ENCODE assay signal across 14 mouse cellular contexts in the genomic region with DNA sequence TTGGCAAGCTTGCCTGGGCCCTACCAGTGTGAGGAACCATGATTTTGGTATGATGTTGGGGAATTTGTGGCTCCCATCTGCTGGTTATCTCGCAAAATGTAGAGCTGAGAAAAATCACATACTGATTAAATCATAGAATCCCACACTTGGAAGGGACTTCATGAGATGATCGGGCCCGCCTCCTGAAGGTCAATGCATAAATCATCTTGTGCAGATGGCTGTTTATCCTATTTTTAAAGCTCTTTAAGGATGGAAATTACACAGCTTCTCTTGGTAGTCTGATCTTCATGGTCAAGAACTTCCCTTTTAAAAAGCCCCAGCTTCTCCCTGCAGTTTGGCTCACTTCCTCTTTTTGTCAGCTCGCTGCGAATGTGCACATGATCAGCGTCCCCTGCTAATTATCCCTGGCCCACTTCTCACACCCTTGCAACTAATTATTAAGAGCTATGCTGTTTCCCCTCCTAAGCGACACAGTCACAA. TPM values are rescaled to one million over a fixed set of nuclear protein-coding genes. Genes with fewer than 3 reads are reported as not detected.
DNase-seq lines count a peak whose midpoint lies in the region; ATAC-seq and TF ChIP-seq lines count a peak whose summit lies in the region.
"Had no signal": no experiment of that assay in that cellular context is flagged by ENCODE, and none has a peak within 500 bp of the region (broad histone marks: within the 10 kb centered on the region; RNA-seq: fewer than 3 reads in every experiment).

No protein-coding gene starts in this region.

- no peak overlapping the region for H3K4me3 ChIP-seq in liver, adult 2 months (ENCODE audit: insufficient read depth, low read depth, low read length)
- H3K4me3 ChIP-seq in liver, embryonic 12.5 days, result no peak overlapping the region
- H3K4me3 ChIP-seq: layer of hippocampus, adult 2 months; stomach, embryonic 15.5 days had no signal

- no peak for ATAC-seq in liver, embryonic 12.5 days
- peak; percentile 93 for ATAC-seq in common myeloid progenitor, adult 5-6 weeks (replicated peaks; ENCODE audit: low read depth, poor library complexity, severe bottlenecking)
- peak; percentile 82 for ATAC-seq in monocyte, adult 5-6 weeks (replicated peaks; ENCODE audit: insufficient number of reproducible peaks, low FRiP score, low TSS enrichment, poor library complexity, severe bottlenecking)

- H3K79me2 ChIP-seq in liver, adult 2 months (ENCODE audit: control insufficient read depth, insufficient read depth, low read length), result no peaks in the 10 kb centered on the region

- no peaks in the 10 kb centered on the region for H3K27me3 ChIP-seq in liver, adult 2 months (ENCODE audit: control insufficient read depth, insufficient read depth, low read length)
- no peaks in the 10 kb centered on the region for H3K27me3 ChIP-seq in liver, embryonic 12.5 days (replicated peaks)
- H3K27me3 ChIP-seq: stomach, embryonic 15.5 days had no signal

- TF ChIP-seq POLR2A in liver, adult 2 months (IDR thresholded peaks at IDR 0.05; ENCODE audit: extremely low read depth, insufficient read depth, low read length), result no peak

- intact Hi-C loops in heart, postnatal 25 days (cut with DNase I), result no loop called here
- intact Hi-C loops in gastrocnemius, postnatal 14 days (cut with DNase I; ENCODE audit: low total_unique reads), result no loop called here

- TF ChIP-seq CTCF in liver, adult 2 months (IDR thresholded peaks at IDR 0.05; ENCODE audit: low read depth, low read length), result no peak

- no peak overlapping the region for H3K4me2 ChIP-seq in liver, embryonic 12.5 days
- H3K4me2 ChIP-seq: stomach, embryonic 15.5 days had no signal

- H3K9ac ChIP-seq in liver, adult 2 months (ENCODE audit: low read depth, low read length), result no peak overlapping the region
- H3K9ac ChIP-seq in liver, embryonic 12.5 days, result no peak overlapping the region
- H3K9ac ChIP-seq: liver, embryonic 14.5 days; stomach, embryonic 15.5 days had no signal

- DNase-seq in heart, adult 11 months, result peak; percentile 93
- no peak for DNase-seq in heart, postnatal 25 days (ENCODE audit: low spot score)
- peak; percentile 19 for DNase-seq in liver, adult 2 months (ENCODE audit: extremely low read depth, low read depth, low spot score)
- no peak for DNase-seq in cerebellum, adult 9-11 months
- DNase-seq in gastrocnemius, postnatal 14 days, result no peak

- no peaks in the 10 kb centered on the region for H3K9me3 ChIP-seq in liver, embryonic 12.5 days (replicated peaks)
- H3K9me3 ChIP-seq: stomach, embryonic 15.5 days had no signal

- H3K36me3 ChIP-seq in liver, adult 2 months (ENCODE audit: control insufficient read depth, insufficient read depth, low read length), result no peaks in the 10 kb centered on the region
- no peaks in the 10 kb centered on the region for H3K36me3 ChIP-seq in liver, embryonic 12.5 days
- H3K36me3 ChIP-seq: stomach, embryonic 15.5 days had no signal

- peaks cover 1% of the 10 kb centered on the region; the same call in 1 of the 2 replicates for H3K4me1 ChIP-seq in liver, adult 2 months (ENCODE audit: control insufficient read depth, insufficient read depth, low read length)
- no peaks in the 10 kb centered on the region for H3K4me1 ChIP-seq in liver, embryonic 12.5 days

- 67% methylated on average over 7 of the region's 7 CpGs for WGBS in liver, adult 2 months
- WGBS in liver, embryonic 12.5 days (ENCODE audit: insufficient replicate concordance), result 24% methylated on average over 7 of the region's 7 CpGs

- no peak overlapping the region for H3K27ac ChIP-seq in liver, adult 2 months (replicated peaks; ENCODE audit: insufficient read depth, low read depth, low read length)
- H3K27ac ChIP-seq in liver, embryonic 12.5 days, result no peak overlapping the region
- H3K27ac ChIP-seq: layer of hippocampus, adult 2 months; liver, embryonic 14.5 days; stomach, embryonic 15.5 days had no signal

RNA-seq across cellular contexts. Expression of a gene that starts 23.2 kb away (rescaled TPM):
- not detected for total RNA-seq in heart, postnatal 25 days (2021)
- total RNA-seq in liver, adult 2 months (2014; rRNA removed), result not detected in 2 replicates
- not detected in 2 replicates for polyA plus RNA-seq in liver, adult 2 months (2012; rRNA removed)
- 0.36 and 0.55 TPM in 2 replicates for polyA plus RNA-seq in liver, embryonic 12.5 days (2016; fragmentation: Nextera tagmentation; extraction: Ambion mirVana)
- total RNA-seq in common myeloid progenitor, adult 5-6 weeks (2017), result not detected in 2 replicates
- total RNA-seq in monocyte, adult 5-6 weeks (2017), result not detected in 3 replicates
- not detected for total RNA-seq in gastrocnemius, postnatal 14 days (2021)
- total RNA-seq: adrenal gland, postnatal 36 days; layer of hippocampus, adult 2 months had no signal
- polyA plus RNA-seq: embryonic facial prominence, embryonic 11.5 days; gonadal fat pad, adult 2 months had no signal

RNA-seq across cellular contexts. Expression of a gene that starts 48.2 kb away (rescaled TPM):
- total RNA-seq in heart, postnatal 25 days (2021), result 1 to 10 TPM; 4.6 to 6.8 TPM
- 122 and 132 TPM in 2 replicates for total RNA-seq in liver, adult 2 months (2014; rRNA removed)
- 27.5 and 31.0 TPM in 2 replicates for polyA plus RNA-seq in liver, adult 2 months (2012; rRNA removed)
- 5.7 and 6.7 TPM in 2 replicates for polyA plus RNA-seq in liver, embryonic 12.5 days (2016; fragmentation: Nextera tagmentation; extraction: Ambion mirVana)
- total RNA-seq in common myeloid progenitor, adult 5-6 weeks (2017), result 28.5 and 39.8 TPM in 2 replicates
- 13.3 to 19.0 TPM (median 16.7 TPM) in 3 replicates for total RNA-seq in monocyte, adult 5-6 weeks (2017)
- total RNA-seq in gastrocnemius, postnatal 14 days (2021), result 1 to 10 TPM; 3.7 to 7.3 TPM

Comparison
In these comparisons a context has a peak if more than half of its experiments do, and no peak if none do; other contexts are left out.
1. DNase-seq: peak in heart, adult 11 months (single experiment) and liver, adult 2 months (single experiment); none in heart, postnatal 25 days (single experiment), cerebellum, adult 9-11 months (single experiment) and gastrocnemius, postnatal 14 days (single experiment).